Mouse (Mus musculus): ENCODE measurements at regions not wholly inside any gene's neighbourhood (a gene's known extent, or its start where the extent isn't known, plus 50 kb on each side); places are given as distances from the start of the nearest gene placed in this dataset.
"Not testable (repeated sequence)": the region's sequence is repeated elsewhere in the genome, so short reads cannot be mapped to it uniquely, and the experiment has no call there.

DNA sequence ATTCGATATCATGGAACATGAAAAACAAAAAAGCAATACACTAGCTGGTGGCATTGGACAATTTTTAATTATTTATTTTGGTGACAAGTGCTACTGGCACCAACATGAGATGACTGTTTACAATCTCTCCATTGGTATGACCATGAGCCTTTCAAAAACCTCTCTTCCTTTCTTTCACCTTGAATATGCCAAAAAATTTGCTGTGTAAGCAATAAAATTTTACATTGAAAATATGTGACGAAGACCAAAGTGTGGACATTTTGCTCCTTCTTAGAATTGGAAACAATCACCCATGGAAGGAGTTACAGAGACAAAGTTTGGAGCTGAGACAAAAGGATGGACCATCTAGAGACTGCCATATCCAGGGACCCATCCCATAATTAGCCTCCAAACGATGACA is 83.4 kb upstream of the Gm49339 start:
- in situ Hi-C loops (cut with MboI; ENCODE audit: unreplicated experiment in 2 of 2): not testable (repeated sequence)

DNA sequence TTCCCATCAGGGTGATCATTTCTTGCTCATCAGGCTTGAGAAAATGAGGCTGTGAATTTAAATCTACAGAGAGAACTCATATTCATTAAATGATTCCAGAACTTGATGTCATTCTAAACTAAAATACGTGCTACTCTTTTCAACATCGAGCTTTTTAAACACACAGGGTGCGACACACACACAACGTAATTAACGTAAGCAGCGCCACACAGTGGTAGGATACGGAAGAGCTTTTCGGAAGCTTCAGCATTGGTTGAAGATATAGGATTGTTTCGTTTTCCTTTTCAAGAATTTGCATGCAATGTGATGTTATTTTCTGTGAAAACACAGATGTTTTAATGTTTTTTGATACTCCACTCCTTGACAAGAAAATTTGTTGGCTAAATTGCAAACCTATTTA is 75.3 kb upstream of the Gm49339 start:
- in situ Hi-C loops (cut with MboI; ENCODE audit: unreplicated experiment in 2 of 2): loop anchor here (5.0 to 25.0 kb wide), 4 partner anchors 150 to 982 kb away; partner anchors contain the start of genes Gopc (in 1 of the 2) and Nepn (in 1 of the 2)

DNA sequence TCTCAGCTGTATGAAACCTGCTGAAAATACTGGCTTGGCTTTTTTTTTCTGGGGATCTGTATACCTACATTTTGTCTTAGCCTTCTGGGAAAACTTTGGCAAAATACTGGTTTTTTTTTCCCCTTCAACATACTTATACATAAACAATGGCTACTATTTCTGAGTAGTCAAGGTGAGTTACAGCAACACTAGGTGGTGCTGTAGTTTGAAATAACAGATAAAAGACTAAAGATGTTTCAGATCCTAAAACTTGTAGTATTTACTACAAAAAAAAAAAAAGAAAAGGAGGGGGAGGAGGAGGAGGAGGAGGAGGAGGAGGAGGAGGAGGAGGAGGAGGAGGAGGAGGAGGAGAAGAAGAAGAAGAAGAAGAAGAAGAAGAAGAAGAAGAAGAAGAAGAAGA is 67.6 kb upstream of the Gm49339 start:
- in situ Hi-C loops (cut with MboI; ENCODE audit: unreplicated experiment in 2 of 2): loop anchor here (5.0 to 25.0 kb wide), 4 partner anchors 245 to 975 kb away; partner anchors contain the start of genes Gopc (in 1 of the 2) and Nepn (in 1 of the 2)

DNA sequence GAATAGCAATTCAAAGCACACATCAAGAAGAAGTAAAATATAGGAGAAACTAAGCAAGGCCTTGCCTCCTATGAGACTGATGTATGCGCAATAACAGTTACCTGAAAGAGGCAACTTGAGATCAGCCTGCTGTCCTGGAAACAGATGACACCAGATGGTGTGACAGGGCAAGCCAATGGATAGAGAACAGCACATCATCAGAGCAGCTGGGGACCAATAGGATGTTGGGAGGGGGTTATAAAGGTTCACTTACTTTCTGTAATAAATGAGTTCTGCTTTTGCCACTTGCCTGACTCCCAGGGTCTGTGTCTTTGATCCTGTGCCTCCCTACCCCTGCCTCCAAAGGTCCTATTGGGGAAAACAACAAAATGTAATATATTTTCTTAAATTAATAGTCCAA is 65.9 kb upstream of the Gm49339 start:
- in situ Hi-C loops (cut with MboI; ENCODE audit: unreplicated experiment in 2 of 2): loop anchor here (5.0 to 25.0 kb wide), 4 partner anchors 243 to 973 kb away; partner anchors contain the start of genes Gopc (in 1 of the 2) and Nepn (in 1 of the 2)

DNA sequence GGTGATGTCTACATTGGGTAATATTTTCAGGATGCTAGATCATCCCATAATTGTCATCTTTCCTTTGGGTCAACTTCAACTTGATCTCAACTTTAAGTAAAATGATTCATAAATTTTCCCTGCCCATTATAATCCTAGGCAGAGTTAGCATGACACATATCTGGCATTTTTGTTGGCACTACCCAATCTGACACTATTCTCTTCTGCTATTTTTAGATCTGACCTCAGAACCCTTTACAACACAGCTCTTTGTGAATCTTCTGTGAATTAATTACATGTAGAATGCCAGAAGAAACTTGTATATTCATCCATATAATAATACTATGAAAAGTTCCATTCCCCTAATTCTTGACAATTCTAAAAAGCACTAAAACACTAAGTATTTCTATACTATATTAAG is 63.7 kb upstream of the Gm49339 start:
- in situ Hi-C loops (cut with MboI; ENCODE audit: unreplicated experiment in 2 of 2): loop anchor here (10.0 to 25.0 kb wide), 3 partner anchors 368 to 971 kb away; partner anchors contain the start of genes Gopc (in 1 of the 2) and Nepn (in 1 of the 2)

DNA sequence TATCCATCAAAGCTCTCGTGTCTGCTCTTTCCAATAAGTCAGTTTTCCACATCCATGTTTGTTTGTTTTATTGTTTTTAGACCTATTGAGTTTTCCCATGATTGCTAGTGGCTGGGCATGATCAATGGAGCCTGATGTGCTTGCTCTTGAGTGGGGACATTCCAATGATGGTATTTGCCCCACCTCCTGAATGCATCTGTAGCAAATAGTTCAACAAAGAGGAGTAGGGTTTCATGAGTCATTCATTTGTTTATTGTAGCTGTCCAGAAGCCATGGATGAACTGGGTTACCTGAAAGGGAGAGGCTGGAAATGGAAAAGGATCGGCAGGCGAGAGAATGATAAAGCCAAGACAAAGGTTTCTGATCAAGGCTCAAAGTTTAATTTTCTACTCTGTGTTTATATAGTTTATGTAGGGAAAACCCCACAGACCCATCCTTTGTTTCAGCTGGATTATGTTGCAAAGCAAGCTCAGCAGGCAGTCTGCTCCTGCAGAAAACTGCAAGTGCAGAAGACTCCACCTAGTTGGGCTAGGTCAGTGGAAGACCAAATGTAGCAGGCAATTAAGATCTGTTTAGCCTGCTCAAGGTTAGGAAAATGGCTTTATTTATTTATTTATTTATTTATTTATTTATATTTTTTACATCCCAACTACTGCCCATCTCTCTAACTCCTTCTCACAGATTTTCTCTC is 63.0 kb upstream of the Gm49339 start:
- in situ Hi-C loops (cut with MboI; ENCODE audit: unreplicated experiment in 2 of 2): loop anchor here (10.0 to 25.0 kb wide), 3 partner anchors 367 to 970 kb away; partner anchors contain the start of genes Gopc (in 1 of the 2) and Nepn (in 1 of the 2)

DNA sequence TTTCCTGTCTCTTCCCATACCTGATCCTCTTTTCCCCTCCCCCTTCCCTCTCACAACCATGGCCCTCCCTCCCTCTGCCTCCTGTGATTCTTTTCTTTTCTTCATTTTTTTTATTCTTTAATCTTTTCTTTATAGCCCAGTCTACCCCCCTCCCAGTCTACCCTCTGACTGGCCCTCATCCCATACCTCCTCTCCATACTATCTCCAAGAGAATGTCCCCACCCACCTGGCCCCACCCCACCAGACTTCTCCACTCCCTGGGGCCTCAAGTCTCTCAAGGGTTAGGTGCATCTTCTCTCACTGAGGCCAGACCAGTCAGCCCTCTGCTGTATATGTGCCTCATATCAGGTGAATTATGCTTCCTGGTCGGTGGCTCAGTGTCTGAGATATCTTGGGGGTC is 61.9 kb upstream of the Gm49339 start:
- in situ Hi-C loops (cut with MboI; ENCODE audit: unreplicated experiment in 2 of 2): loop anchor here (10.0 to 25.0 kb wide), 3 partner anchors 366 to 969 kb away; partner anchors contain the start of genes Gopc (in 1 of the 2) and Nepn (in 1 of the 2)

DNA sequence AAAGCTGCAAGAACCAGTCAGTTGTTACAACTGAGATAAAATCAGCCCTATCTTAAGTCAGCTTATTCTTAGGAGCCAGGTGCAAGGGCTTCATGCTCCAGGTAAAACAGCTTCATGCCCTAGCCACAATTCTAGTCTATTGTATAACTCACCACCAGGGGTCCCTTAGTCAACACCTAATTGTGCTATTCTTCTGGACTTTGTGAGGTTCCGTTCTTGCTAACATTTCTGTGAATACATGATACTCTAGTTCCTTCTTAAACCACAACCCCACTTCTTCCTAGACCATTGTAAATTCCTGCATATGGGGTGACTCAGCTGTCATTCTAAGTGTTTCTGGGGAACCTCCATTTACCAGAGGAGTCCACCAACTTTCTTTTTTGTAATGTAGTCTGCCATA is 57.9 kb upstream of the Gm49339 start:
- in situ Hi-C loops (cut with MboI; ENCODE audit: unreplicated experiment in 2 of 2): loop anchor here (25.0 kb wide), 2 partner anchors 365 to 965 kb away; partner anchors contain the start of genes Gopc (in 1 of the 2) and Nepn (in 1 of the 2)
